Mouse (Mus musculus) embryonic facial prominence, embryonic 14.5 days (tissue): ENCODE measurements at regions not wholly inside any gene's neighbourhood (a gene's known extent, or its start where the extent isn't known, plus 50 kb on each side); places are given as distances from the start of the nearest gene placed in this dataset.

Experiments
- ATAC-seq: fragments of 200-750 bp; cut with Nextera tagmentation; 2 replicates; pipeline ENCODE4 v1.8.0; 2017; ENCODE audit warnings: low read depth, moderate number of reproducible peaks, moderate TSS enrichment
- DNase-seq: peaks from one replicate; pipeline ENCODE4 v3.0.0-alpha.2; 2015; ENCODE audit warnings: low spot score
- H3K27ac ChIP-seq: fragments of 300-500 bp; sonication (generic); replicated peaks from 2 replicates; pipeline ENCODE4 v1.5.1; 2014; ENCODE audit warnings: low read depth, mild to moderate bottlenecking, low read length, moderate library complexity
- H3K27me3 ChIP-seq: fragments of 300-500 bp; sonication (generic); replicated peaks from 2 replicates; pipeline ENCODE4 v1.6.1; 2014; ENCODE audit warnings: low read length; ENCODE audit not compliant: control insufficient read depth, insufficient read depth
- H3K36me3 ChIP-seq: fragments of 300-500 bp; sonication (generic); 2 replicates; pipeline ENCODE4 v1.6.1; 2014; ENCODE audit warnings: low read length, mixed read lengths; ENCODE audit not compliant: control insufficient read depth, insufficient read depth
- H3K4me1 ChIP-seq: fragments of 300-500 bp; sonication (generic); 2 replicates; pipeline ENCODE4 v1.6.1; 2014; ENCODE audit warnings: antibody characterized with exemption, low read length; ENCODE audit not compliant: control insufficient read depth, insufficient read depth
- H3K4me2 ChIP-seq: fragments of 300-500 bp; sonication (generic); 2 replicates; pipeline ENCODE4 v1.6.1; 2014; ENCODE audit warnings: low read depth, mild to moderate bottlenecking, low read length, moderate library complexity, mixed read lengths
- H3K4me3 ChIP-seq: fragments of 300-500 bp; sonication (generic); 2 replicates; pipeline ENCODE4 v1.5.1; 2014; ENCODE audit warnings: low read depth, mild to moderate bottlenecking, low read length
- H3K9ac ChIP-seq: fragments of 300-500 bp; sonication (generic); 2 replicates; pipeline ENCODE4 v1.6.1; 2014; ENCODE audit warnings: low read depth, mild to moderate bottlenecking, low read length, moderate library complexity, mixed read lengths
- H3K9me3 ChIP-seq: fragments of 300-500 bp; sonication (generic); 2 replicates; pipeline ENCODE4 v1.6.1; 2016; ENCODE audit warnings: low read length; ENCODE audit not compliant: control insufficient read depth
- WGBS: fragments of 180-500 bp; shearing (Covaris S2); extraction: QIAGEN DNeasy Blood & Tissue Kit; methylation state at CpG from one replicate; pipeline ENCODE4 v1.1.7; 2014; 5-methylcytosine and 5-hydroxymethylcytosine counted together

DNA sequence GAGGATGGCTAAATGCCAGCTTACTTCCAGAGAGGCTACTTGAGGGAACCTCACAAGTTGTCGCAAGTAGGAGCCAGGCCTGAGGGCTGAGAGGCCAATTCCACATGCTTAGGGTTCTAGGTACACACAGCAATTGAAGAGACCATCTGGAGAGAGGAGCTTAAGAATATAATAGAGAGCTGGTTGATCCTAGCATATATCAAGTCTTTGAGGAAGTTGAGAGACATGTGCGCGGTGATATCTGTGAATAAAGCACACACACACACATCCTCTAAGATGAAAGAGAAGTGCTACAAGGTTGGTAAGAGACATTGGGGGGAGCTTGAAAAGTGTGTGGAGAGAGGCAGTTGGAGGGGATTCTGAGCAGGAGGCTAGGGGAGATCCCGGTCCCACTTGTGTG, 189.5 kb downstream of the Zfp462 start:
- Histone ChIP-seq H3K4me1 (no peaks in the 10 kb centered on the region), H3K4me3 (no peak overlapping the region), H3K27me3 (no peaks in the 10 kb centered on the region), H3K9ac (no peak overlapping the region), H3K36me3 (no peaks in the 10 kb centered on the region), H3K4me2 (no peak overlapping the region), H3K9me3 (no peaks in the 10 kb centered on the region; the same call in 1 of the 2 replicates), H3K27ac (no peak overlapping the region)
- no peak for DNase-seq
- no peak for ATAC-seq
- WGBS = 92% methylated on average over 4 of the region's 4 CpGs

DNA sequence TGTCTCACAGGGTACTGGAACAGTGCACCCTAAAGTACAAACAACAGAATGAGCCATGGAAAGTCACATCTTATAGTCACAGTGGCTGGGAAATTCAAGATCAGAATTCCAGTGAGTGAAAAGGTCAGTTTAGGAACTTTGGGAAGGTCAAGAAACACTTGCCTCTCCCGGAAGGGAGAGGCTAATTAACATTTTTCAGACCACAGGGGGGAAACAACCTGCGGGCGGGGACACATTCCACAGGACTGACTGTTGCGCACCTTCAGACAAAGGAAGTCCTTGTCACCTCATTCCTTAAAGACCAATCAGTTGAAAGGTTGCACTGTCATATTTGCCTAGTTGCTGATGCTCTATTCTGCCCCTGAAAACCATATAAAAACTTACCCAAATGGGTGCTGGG, 189.9 kb downstream of the Zfp462 start:
- Histone ChIP-seq H3K9ac (no peak overlapping the region), H3K4me2 (no peak overlapping the region), H3K9me3 (no peaks in the 10 kb centered on the region; the same call in 1 of the 2 replicates), H3K4me3 (no peak overlapping the region), H3K36me3 (no peaks in the 10 kb centered on the region), H3K4me1 (no peaks in the 10 kb centered on the region), H3K27me3 (no peaks in the 10 kb centered on the region), H3K27ac (no peak overlapping the region)
- ATAC-seq (no peak), DNase-seq (no peak)
- 56% methylated on average over 4 of the region's 4 CpGs for WGBS

DNA sequence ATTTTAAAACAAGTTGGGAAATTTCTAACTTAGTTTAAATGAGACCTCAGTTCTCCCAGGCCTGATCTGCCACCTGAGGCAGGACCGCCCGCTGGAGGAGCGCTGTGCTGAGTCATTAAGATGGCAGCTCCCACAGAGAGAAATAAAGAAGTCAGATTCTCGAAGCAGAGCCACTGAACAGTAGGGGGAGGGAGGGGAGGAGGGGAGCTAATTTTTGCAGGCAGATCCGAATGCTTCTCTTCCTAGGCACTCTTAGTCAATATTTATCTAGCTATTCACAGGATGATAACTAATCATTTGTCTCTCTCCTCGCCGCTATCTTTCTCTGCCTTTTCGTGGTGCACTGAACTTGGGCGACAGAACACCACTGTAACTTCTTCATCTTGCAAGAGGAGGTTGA, 191.4 kb downstream of the Zfp462 start:
- H3K9ac ChIP-seq = no peak overlapping the region
- H3K36me3 ChIP-seq = no peaks in the 10 kb centered on the region
- H3K27me3 ChIP-seq = no peaks in the 10 kb centered on the region
- no peak overlapping the region for H3K27ac ChIP-seq
- no peak for DNase-seq
- H3K4me1 ChIP-seq = no peaks in the 10 kb centered on the region
- H3K9me3 ChIP-seq = no peaks in the 10 kb centered on the region; the same call in 1 of the 2 replicates
- H3K4me3 ChIP-seq = no peak overlapping the region
- ATAC-seq = no peak
- H3K4me2 ChIP-seq = no peak overlapping the region
- whole genome bisulfite sequencing = 23% methylated on average over 9 of the region's 9 CpGs

DNA sequence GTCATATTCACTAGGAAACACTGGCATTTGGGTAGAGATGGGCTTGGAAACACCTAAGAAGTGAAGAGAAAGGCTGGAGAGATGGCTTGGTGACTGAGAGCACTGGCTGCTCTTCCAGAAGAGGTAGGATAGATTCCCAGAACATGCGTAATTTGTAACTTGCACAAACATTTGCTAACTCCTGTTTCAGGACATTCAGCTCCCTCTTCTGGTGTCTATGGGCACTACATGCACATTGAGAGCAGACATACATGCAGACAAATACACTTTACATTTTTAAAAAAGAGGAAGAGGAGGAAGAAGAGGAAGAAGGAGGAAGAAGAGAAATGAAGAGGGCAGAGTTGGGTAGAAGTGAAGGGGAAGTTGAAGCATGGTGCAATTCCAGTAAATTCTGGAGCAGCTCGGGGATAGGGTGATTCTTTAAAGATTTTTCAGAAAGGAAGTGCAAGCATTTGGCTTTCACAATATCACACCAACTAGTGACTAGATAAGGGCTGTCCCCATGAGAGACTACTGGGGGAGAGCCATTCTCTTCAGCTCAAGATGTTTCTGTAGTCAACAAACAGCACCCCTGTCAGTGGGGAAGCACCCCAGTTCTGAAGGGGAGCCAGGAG, 193.0 kb downstream of the Zfp462 start:
- ATAC-seq (no peak), DNase-seq (no peak)
- Histone ChIP-seq H3K4me2 (no peak overlapping the region), H3K4me1 (no peaks in the 10 kb centered on the region), H3K27ac (no peak overlapping the region), H3K36me3 (no peaks in the 10 kb centered on the region), H3K4me3 (no peak overlapping the region), H3K9ac (no peak overlapping the region), H3K9me3 (no peaks in the 10 kb centered on the region; the same call in 1 of the 2 replicates), H3K27me3 (no peaks in the 10 kb centered on the region)
- 96% methylated on average over 2 of the region's 2 CpGs for WGBS

DNA sequence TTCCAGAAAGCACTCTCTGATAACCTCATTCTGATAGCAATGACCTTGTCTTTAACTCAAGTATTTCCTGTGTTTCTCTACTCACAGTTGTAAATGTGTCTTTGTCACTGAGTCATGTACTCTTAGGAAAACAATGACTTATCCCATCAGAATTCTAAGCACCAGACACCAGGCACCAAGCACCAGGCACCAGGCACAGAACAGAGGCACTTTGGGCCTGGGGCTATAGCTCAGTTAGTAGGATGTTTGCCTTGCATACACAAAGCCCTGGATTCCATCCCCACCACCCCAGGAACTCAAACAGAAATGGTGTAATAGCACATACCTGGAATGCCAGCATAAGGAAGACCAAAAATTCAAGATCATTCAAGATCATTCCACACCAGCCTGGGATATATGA, 196.5 kb downstream of the Zfp462 start:
- Histone ChIP-seq H3K4me3 (no peak overlapping the region), H3K27me3 (no peaks in the 10 kb centered on the region), H3K4me2 (no peak overlapping the region), H3K27ac (no peak overlapping the region), H3K9ac (no peak overlapping the region), H3K36me3 (no peaks in the 10 kb centered on the region), H3K9me3 (no peaks in the 10 kb centered on the region; the same call in 1 of the 2 replicates), H3K4me1 (peaks cover 6% of the 10 kb centered on the region; the same call in 1 of the 2 replicates)
- DNase-seq (no peak), ATAC-seq (no peak)

DNA sequence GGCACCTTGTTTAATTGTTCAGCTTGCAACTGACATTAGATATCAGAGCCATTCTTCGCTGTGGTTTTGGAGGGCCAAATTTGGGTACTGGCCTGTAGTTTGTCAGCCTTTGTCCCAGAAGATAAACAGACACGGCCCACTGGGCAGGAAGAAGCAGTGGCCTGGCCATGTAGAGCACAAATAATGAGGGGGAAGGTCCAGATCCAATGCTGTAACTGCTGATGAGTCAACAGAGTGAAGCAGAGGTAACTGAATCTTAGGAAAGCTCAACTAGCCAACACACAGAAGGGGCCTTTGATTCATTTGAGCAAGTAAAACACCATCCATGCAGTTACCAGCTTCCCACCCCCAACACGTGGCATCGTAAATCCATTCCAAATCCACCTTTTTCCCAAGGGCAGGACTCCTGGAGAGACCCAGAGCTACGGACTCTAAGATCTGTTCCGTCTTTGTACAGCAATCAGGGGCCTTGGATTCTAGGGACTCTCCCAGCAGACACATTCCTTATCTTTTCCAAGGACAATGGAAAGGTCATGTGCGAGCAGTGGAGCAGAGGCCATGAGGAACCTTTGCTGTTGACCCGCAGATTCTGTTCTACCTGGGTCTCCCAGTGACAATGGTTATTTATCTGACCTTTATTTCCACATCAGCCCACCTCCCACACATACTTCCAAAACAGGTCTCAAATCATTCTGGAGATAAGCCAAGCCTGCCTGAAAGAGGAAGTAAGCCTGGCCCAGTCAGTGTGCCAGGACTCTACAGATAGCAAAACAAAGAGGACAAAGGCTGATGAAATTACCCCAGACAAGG, 197.3 kb downstream of the Zfp462 start:
- H3K4me3 ChIP-seq = no peak overlapping the region
- H3K27ac ChIP-seq = no peak overlapping the region
- H3K36me3 ChIP-seq = no peaks in the 10 kb centered on the region
- DNase-seq = peak; percentile 26
- H3K27me3 ChIP-seq = no peaks in the 10 kb centered on the region
- ATAC-seq = no peak
- no peak overlapping the region for H3K9ac ChIP-seq
- no peaks in the 10 kb centered on the region; the same call in 1 of the 2 replicates for H3K9me3 ChIP-seq
- H3K4me1 ChIP-seq = peaks cover 6% of the 10 kb centered on the region; the same call in 1 of the 2 replicates
- no peak overlapping the region for H3K4me2 ChIP-seq
- WGBS = 77% methylated on average over 8 of the region's 8 CpGs

DNA sequence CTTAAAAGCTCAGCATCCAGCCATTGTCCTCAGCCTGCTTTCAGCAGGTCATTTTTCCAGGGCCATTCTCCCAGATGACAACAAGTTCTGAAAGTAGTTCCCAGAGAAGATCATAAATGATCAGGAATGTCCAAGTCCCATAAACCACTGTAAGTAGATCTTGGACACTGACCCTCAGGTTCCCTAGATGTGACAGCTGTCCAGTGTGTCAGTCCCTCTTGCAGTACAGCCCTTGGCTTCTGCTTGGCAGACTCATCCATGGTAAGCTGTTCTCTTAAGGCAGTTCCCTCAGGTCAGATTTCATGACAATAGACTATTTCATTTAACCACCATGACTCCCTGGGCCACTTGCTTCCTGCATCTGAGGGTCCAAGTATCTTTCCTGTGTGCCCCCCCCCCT, 198.6 kb downstream of the Zfp462 start:
- Histone ChIP-seq H3K36me3 (no peaks in the 10 kb centered on the region), H3K4me2 (no peak overlapping the region), H3K4me1 (peaks cover 6% of the 10 kb centered on the region; the same call in 1 of the 2 replicates), H3K27ac (no peak overlapping the region), H3K9me3 (no peaks in the 10 kb centered on the region), H3K27me3 (no peaks in the 10 kb centered on the region), H3K9ac (no peak overlapping the region), H3K4me3 (no peak overlapping the region)
- ATAC-seq = no peak
- DNase-seq = no peak

DNA sequence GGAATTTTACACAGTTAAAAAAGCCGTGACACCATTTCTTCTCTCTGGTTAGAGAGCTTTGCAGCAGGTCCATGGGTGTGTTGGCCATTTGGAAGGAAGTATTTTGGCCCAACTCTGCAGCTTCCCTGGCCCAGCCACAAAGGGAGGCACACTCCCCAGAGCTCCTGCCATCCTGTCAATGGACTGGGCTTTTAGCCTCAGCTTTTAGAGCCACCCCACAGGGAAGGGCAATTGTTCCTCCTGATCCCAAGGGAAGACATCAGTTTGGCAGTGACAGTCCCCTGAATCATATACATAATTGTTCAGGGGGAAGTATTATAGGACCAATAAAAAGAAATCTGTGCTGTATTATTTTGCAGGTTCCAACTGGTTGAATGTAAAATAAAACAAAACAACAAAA, 200.1 kb downstream of the Zfp462 start:
- Histone ChIP-seq H3K4me1 (peaks cover 6% of the 10 kb centered on the region; the same call in 1 of the 2 replicates), H3K4me3 (no peak overlapping the region), H3K4me2 (no peak overlapping the region), H3K27me3 (no peaks in the 10 kb centered on the region), H3K9me3 (no peaks in the 10 kb centered on the region), H3K36me3 (no peaks in the 10 kb centered on the region), H3K27ac (no peak overlapping the region), H3K9ac (no peak overlapping the region)
- WGBS = 83% methylated on average over 1 of the region's 1 CpGs
- no peak for DNase-seq
- ATAC-seq = no peak
